Mouse (Mus musculus) thymus, adult 2 months (tissue): Measurements from ENCODE around the gene Smarcd3. TPM values are rescaled to one million over a fixed set of nuclear protein-coding genes. Genes with fewer than 3 reads are reported as not detected.
A peak's percentile ranks its signal among the peaks of the same experiment; 100 is the strongest.
"Not testable (repeated sequence)": the region's sequence is repeated elsewhere in the genome, so short reads cannot be mapped to it uniquely, and the experiment has no call there.

Experiments
- DNase-seq: peaks from one replicate; pipeline ENCODE4 v3.0.0; 2021
- H3K27ac ChIP-seq: fragments of 200-500 bp; 2 replicates; pipeline ENCODE4 v1.5.1; 2012; ENCODE audit warnings: low read length, control low read depth; ENCODE audit not compliant: control insufficient read depth, insufficient read depth
- H3K27me3 ChIP-seq: fragments of 200-500 bp; 2 replicates; pipeline ENCODE4 v1.6.1; 2012; ENCODE audit warnings: mild to moderate bottlenecking, low read length, moderate library complexity, mixed read lengths; ENCODE audit not compliant: control insufficient read depth, insufficient read depth
- H3K36me3 ChIP-seq: fragments of 200-500 bp; 2 replicates; pipeline ENCODE4 v1.6.1; 2012; ENCODE audit warnings: mild to moderate bottlenecking, low read length, moderate library complexity; ENCODE audit not compliant: control insufficient read depth, insufficient read depth
- H3K4me1 ChIP-seq: fragments of 200-500 bp; replicated peaks from 2 replicates; pipeline ENCODE4 v1.6.1; 2012; ENCODE audit warnings: low read length; ENCODE audit not compliant: control insufficient read depth, insufficient read depth
- H3K4me3 ChIP-seq: fragments of 200-500 bp; 2 replicates; pipeline ENCODE4 v1.5.1; 2012; ENCODE audit warnings: mild to moderate bottlenecking, low read length, control low read depth, moderate library complexity; ENCODE audit not compliant: control insufficient read depth, insufficient read depth
- CTCF ChIP-seq: fragments of 200-500 bp; IDR thresholded peaks from 2 replicates; pipeline ENCODE4 v1.5.1; 2012; ENCODE audit warnings: mild to moderate bottlenecking, control low read depth, low read length, moderate library complexity, borderline replicate concordance; ENCODE audit not compliant: control insufficient read depth, poor library complexity, insufficient read depth; ENCODE audit errors: extremely low read depth
- POLR2A ChIP-seq: fragments of 200-500 bp; IDR thresholded peaks from 2 replicates; pipeline ENCODE4 v1.6.1; 2012; ENCODE audit warnings: mild to moderate bottlenecking, low read length, control low read depth, moderate library complexity; ENCODE audit not compliant: control insufficient read depth, poor library complexity, insufficient read depth; ENCODE audit errors: extremely low read depth
- WGBS: fragments of 180-500 bp; shearing (Covaris S2); methylation state at CpG from one replicate; pipeline ENCODE4 v1.1.7; 2018; 5-methylcytosine and 5-hydroxymethylcytosine counted together
- polyA plus RNA-seq: library from polyadenylated mRNA; depleted of rRNA; stranded (reverse); fragments of >200 nt; gene quantifications from 2 replicates; pipeline ENCODE4 v1.2.3, GENCODE M21; 2012

The Smarcd3 gene
- polyA plus RNA-seq, 1 experiment, result 6.1 TPM

GRCm38 (mm10) chr5:24578109-24578963, 45.9 kb downstream of the Smarcd3 start:
- Histone ChIP-seq H3K4me3 (no peak overlapping the region), H3K27me3 (no peaks in the 10 kb centered on the region), H3K4me1 (peaks cover 11% of the 10 kb centered on the region), H3K36me3 (peaks cover 19% of the 10 kb centered on the region), H3K27ac (no peak overlapping the region; the same call in 1 of the 2 replicates)
- DNase-seq, result no peak
- TF ChIP-seq CTCF (no peak), POLR2A (no peak)
- 22% methylated on average over 6 of the region's 6 CpGs for WGBS

GRCm38 (mm10) chr5:24577183-24577929, 46.9 kb downstream of the Smarcd3 start, which contains the start of gene Abcf2:
Abcf2 (minus strand) TSS chr5:24577467.
- no peaks in the 10 kb centered on the region for H3K27me3 ChIP-seq
- peaks cover 11% of the 10 kb centered on the region for H3K4me1 ChIP-seq
- peaks cover 24% of the 10 kb centered on the region for H3K36me3 ChIP-seq
- WGBS, result under 1% methylated on average over 48 of the region's 48 CpGs
- TF ChIP-seq CTCF (0 out of 2 replicates have a peak, but pooled peaks have one; percentile 58), POLR2A (peak; percentile 85)
- H3K4me3 ChIP-seq, result peak within 1 kb of the TSS; percentile 63
- peak within 1 kb of the TSS; percentile 76 for H3K27ac ChIP-seq
- peak; percentile 99 for DNase-seq

- H3K4me1 ChIP-seq, result peaks cover 11% of the 10 kb centered on the region
- H3K4me3 ChIP-seq, result peak overlapping the region; percentile 63
- no peak for TF ChIP-seq POLR2A
- no peak for TF ChIP-seq CTCF
- H3K36me3 ChIP-seq, result peaks cover 30% of the 10 kb centered on the region
- DNase-seq, result no peak
- 1% methylated on average over 32 of the region's 32 CpGs for WGBS
- peak overlapping the region; percentile 5; the same call in 1 of the 2 replicates for H3K27ac ChIP-seq
- no peaks in the 10 kb centered on the region for H3K27me3 ChIP-seq
Observed at GRCm38 (mm10) chr5:24576801-24577182, 47.4 kb downstream of the Smarcd3 start.

DNA sequence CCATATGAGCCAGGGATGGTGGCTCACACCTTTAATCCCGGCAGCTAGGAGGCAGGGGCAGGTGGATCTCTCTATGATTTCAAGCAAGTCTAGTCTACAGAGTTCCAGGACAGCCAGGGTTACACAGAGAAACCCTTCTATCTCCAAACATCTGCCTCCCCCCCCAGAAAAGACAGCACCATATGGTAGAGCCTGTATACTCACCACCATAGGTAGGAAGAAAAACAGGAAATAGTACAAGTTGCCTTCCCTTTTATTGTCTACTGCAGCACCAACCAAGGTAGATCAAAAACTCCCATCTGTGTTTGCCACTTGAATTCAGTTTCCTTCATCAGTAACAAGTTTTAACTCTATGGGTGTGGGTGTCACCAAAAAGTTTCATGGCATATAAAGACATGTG, 48.3 kb downstream of the Smarcd3 start:
- H3K4me1 ChIP-seq, result peaks cover 11% of the 10 kb centered on the region
- H3K27me3 ChIP-seq, result no peaks in the 10 kb centered on the region
- no peak for TF ChIP-seq POLR2A
- TF ChIP-seq CTCF, result no peak
- H3K27ac ChIP-seq, result peak overlapping the region; percentile 62; the same call in 1 of the 2 replicates
- DNase-seq, result no peak
- H3K36me3 ChIP-seq, result peaks cover 38% of the 10 kb centered on the region
- H3K4me3 ChIP-seq, result no peak overlapping the region
- 91% methylated on average over 1 of the region's 1 CpGs for WGBS

GRCm38 (mm10) chr5:24556709-24557108, 67.5 kb downstream of the Smarcd3 start, which contains the start of gene 4931409K22Rik:
4931409K22Rik (minus strand) TSS chr5:24556809.
- Histone ChIP-seq H3K27ac (no peak within 1 kb of the TSS), H3K4me1 (no peaks in the 10 kb centered on the region), H3K36me3 (no peaks in the 10 kb centered on the region), H3K27me3 (no peaks in the 10 kb centered on the region), H3K4me3 (no peak within 1 kb of the TSS)
- TF ChIP-seq CTCF (no peak), POLR2A (no peak)
- DNase-seq, result no peak
- 96% methylated on average over 2 of the region's 2 CpGs for WGBS

DNA sequence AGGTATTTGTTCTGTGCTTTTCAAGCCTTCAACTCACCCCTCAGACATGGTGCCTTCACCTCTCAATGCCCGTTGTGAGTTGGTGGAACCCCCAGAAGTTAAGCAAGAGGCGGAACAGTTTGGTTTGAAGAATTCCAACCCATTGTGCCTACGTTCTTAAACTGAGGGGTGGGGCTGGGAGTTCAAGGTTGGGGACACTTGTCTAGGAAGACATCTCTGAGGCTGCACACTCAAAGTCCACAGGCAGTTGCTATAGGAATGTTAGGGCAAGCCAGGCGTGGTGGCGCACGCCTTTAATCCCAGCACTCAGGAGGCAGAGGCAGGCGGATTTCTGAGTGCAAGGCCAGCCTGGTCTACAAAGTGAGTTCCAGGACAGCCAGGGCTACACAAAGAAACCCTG, 68.9 kb downstream of the Smarcd3 start:
- H3K4me1 ChIP-seq, H3K4me3 ChIP-seq, H3K36me3 ChIP-seq, DNase-seq, H3K27me3 ChIP-seq, H3K27ac ChIP-seq: not testable (repeated sequence)
- 96% methylated on average over 7 of the region's 7 CpGs for WGBS
